1 mouse cellular context compared by ENCODE assay signal in the genomic region with DNA sequence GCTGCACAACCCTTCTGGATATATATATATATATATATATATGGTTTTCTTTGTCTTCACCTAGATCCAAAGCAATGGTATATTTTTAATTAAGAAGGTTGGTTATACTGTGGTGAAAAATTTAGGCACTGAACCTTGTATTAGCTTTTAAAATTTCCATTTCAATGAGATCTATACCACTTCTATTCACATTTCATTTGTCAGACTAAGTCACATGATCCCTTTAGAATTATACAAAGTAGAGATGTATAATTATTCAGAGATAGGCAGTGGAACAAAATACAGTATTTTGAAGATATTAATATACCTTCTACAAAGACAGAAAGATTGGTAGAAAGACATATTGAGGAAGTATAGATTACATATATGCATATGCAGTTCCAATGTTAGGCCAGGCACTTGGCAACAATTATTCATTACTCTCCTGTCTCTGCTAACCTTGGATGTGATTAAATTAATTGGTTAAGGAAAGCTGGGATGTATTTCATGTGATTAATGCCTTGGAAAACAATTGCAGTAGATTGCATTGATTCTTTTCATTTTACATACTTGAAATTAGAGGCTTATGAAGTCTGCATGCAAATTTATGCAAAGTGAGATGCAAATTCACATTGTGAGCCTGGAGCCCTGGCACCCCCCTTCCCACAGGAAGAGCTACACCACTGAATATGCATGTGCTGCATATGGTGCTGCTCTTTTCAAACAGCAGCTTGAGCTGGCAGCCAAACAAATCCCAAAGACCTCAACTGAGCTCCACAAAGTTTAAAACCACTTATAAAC.
TF ChIP-seq lines count a peak whose summit lies in the region.

No protein-coding gene starts in this region.

TF ChIP-seq in CH12.LX, 34 proteins besides CTCF, POLR2A, EP300 and RAD21 (continued from another document):
- TF ChIP-seq GABPA (IDR thresholded peaks at IDR 0.05; ENCODE audit: insufficient replicate concordance, low read depth, low read length) (no peak), MAZ (IDR thresholded peaks at IDR 0.05; ENCODE audit: low read depth, low read length) (no peak), ZC3H11A (IDR thresholded peaks at IDR 0.05; ENCODE audit: low read depth, low read length) (no peak), IRF4 (IDR thresholded peaks at IDR 0.05; ENCODE audit: low read depth, low read length) (no peak), ZNF384 (IDR thresholded peaks at IDR 0.05; ENCODE audit: low read depth, low read length) (no peak)
